Mouse (Mus musculus): Measurements from ENCODE around the gene Pde8a. TPM values are rescaled to one million over a fixed set of nuclear protein-coding genes. Genes with fewer than 3 reads are reported as not detected.

Gene Pde8a
- polyA plus RNA-seq, 1 experiment from 2014 or later = 2.1 TPM

DNA sequence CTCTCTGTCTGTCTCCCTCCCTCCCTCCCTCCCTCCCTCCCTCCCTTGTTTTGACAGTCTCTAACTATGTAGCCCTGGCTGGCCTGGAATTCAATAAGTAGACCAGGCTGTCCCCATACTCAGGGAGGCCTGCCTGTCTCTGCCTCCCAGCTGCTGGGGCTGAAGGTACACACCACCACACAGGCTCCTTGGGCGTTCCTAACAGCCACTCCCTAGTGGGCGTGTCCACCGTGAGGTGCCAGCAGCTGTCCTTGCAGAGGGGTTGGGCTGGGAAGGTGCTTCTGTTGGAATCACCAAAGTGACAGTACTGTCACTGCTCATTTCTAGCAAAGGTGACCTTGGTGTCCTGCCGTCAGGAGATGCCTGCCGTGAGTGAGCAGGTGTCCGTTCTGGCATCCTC, 113.5 kb downstream of the Pde8a start:
- Histone ChIP-seq H3K27ac (no peak overlapping the region), H3K9ac (no peak overlapping the region), H3K4me1 (replicated peaks) (0 out of 2 replicates have a peak, but pooled peaks cover 4% of the 10 kb centered on the region), H3K27me3 (no peaks in the 10 kb centered on the region), H3K4me2 (no peak overlapping the region), H3K9me3 (no peaks in the 10 kb centered on the region), H3K4me3 (no peak overlapping the region), H3K36me3 (peaks cover 28% of the 10 kb centered on the region)
- no peak for ATAC-seq (ENCODE audit: low FRiP score)
- WGBS = 83% methylated on average over 6 of the region's 6 CpGs

DNA sequence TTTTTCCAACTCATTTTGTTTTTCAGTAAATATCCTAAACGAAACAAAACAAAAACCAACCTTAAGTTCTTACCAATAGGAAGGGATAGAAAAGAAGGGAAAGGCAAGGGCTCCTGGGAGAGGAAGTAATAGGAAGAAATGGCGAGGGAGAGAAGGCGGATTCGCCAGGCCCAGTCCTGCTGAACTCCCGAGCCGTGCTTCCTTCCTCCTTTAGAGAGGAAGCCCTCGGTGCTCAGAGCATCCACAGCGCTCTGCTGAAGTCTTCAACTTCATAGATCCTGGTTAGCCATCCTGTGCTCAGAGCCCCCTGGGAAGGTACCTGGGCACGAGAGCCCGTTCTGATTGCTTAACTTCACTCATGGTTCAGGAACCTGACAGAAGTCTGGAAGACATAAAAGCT, 114.3 kb downstream of the Pde8a start:
- Histone ChIP-seq H3K9ac (no peak overlapping the region), H3K4me2 (no peak overlapping the region), H3K4me1 (replicated peaks) (0 out of 2 replicates have a peak, but pooled peaks cover 4% of the 10 kb centered on the region), H3K27me3 (no peaks in the 10 kb centered on the region), H3K27ac (no peak overlapping the region), H3K9me3 (no peaks in the 10 kb centered on the region), H3K4me3 (no peak overlapping the region), H3K36me3 (peaks cover 33% of the 10 kb centered on the region)
- WGBS = 80% methylated on average over 10 of the region's 10 CpGs
- no peak for ATAC-seq (ENCODE audit: low FRiP score)

DNA sequence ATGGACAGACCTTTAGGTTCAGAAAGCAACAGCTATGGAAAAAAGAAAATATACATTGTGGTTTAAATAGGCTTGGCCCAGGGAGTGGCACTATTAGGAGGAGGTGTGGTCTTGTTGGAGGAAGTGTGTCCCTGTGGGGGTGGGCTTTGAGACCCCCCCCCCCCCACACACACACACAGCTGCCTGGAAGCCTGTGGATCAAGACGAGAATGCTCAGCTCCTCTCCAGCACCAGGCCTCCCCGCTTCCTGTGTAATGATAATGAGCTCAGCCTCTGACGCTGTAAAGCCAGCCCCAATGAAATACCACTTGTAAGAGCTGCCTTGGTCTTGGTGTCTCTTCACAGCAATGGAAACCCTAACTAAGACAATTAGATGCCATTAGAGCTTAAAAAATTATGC, 117.4 kb downstream of the Pde8a start:
- Histone ChIP-seq H3K4me2 (no peak overlapping the region), H3K27ac (no peak overlapping the region), H3K9me3 (no peaks in the 10 kb centered on the region), H3K4me3 (no peak overlapping the region), H3K27me3 (no peaks in the 10 kb centered on the region), H3K36me3 (peaks cover 43% of the 10 kb centered on the region), H3K9ac (no peak overlapping the region), H3K4me1 (replicated peaks) (peaks cover 8% of the 10 kb centered on the region)
- no peak for ATAC-seq (ENCODE audit: low FRiP score)
- WGBS = 16% methylated on average over 3 of the region's 3 CpGs

DNA sequence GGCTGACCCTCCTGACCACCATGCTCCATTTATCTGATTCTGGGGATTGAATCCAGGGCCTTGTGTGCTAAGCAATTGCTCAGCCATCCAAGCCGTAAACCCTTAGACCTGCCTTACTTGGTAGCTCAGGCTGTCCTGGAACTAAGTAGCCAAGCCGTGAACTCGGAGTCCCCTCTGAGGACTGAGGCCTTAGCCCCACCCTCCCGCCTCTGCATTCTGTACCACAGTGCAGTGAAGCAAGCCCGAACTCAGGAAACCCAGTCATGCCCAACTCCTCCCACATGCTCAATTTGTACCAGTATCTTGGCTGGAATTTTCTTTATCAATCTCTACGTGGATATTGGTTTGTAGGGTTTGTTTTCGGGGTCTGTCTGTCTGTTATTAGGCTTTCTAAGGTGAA, 118.5 kb downstream of the Pde8a start:
- H3K27me3 ChIP-seq = no peaks in the 10 kb centered on the region
- H3K9ac ChIP-seq = no peak overlapping the region
- H3K4me3 ChIP-seq = no peak overlapping the region
- no peak for ATAC-seq (ENCODE audit: low FRiP score)
- peaks cover 14% of the 10 kb centered on the region for H3K4me1 ChIP-seq (replicated peaks)
- no peaks in the 10 kb centered on the region for H3K9me3 ChIP-seq
- H3K27ac ChIP-seq = no peak overlapping the region
- 85% methylated on average over 7 of the region's 7 CpGs for WGBS
- no peak overlapping the region for H3K4me2 ChIP-seq
- H3K36me3 ChIP-seq = peaks cover 43% of the 10 kb centered on the region

DNA sequence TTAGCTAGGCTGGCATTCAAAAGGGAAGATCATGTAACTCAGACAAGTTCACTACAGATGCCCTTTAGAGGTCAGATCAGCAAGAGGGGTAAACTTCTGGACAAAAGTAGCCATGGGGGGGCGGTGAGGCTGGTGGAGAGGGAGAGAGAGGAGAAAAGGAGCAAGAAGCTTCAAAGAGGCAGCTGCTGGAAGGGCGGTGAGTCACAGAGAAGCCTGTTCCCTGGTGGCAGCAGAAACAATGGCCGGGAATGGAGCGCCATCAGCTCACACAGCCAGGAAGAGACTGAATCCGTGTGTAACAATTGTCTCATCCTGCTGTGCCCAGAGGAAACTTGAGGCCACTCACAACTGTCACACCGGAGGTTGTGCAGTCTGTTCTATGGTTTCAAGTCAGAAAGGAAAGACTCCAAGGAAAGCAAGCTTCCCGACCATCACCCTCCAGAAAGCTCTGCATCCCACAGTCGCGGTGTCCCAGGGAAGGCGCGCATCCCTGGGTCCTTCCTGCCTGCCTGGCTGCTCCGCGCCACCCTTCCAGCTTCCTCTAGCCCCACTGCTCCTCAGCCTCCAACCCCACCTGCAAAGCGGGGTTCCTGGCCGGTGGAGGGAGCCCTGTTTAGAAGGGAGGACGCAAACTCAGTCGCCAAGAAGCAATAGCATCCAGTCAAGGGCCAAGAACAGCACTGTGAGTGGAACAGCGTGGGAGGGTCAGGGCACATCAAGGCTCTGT, 122.5 kb downstream of the Pde8a start:
- 44% methylated on average over 18 of the region's 18 CpGs for WGBS
- H3K9me3 ChIP-seq = no peaks in the 10 kb centered on the region
- peak overlapping the region; percentile 69; the same call in 1 of the 2 replicates for H3K27ac ChIP-seq
- H3K9ac ChIP-seq = peak overlapping the region; percentile 35; the same call in 1 of the 2 replicates
- peaks cover 10% of the 10 kb centered on the region for H3K4me1 ChIP-seq (replicated peaks)
- no peaks in the 10 kb centered on the region for H3K27me3 ChIP-seq
- no peak overlapping the region for H3K4me3 ChIP-seq
- H3K4me2 ChIP-seq = no peak overlapping the region
- peaks cover 48% of the 10 kb centered on the region for H3K36me3 ChIP-seq
- ATAC-seq (ENCODE audit: low FRiP score) = no peak

DNA sequence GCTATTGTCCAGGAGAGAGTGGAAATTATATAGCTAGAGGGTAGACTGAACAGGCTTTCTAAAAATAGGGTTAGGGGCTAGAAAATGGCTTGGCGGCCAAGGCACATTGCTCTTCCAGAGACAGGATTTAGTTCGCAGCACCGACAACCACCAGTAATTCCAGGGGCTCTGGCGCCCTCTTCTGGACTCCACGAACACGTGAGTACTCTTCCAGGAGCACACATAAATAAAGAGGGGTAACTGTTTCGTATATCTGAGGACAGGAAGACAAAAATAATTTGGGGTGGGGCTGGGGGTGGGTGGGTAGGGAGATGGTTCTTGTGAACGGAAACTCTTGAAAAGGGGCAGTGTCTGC, 123.0 kb downstream of the Pde8a start:
- peaks cover 54% of the 10 kb centered on the region for H3K36me3 ChIP-seq
- H3K9ac ChIP-seq = no peak overlapping the region
- 0 out of 2 replicates have a peak overlapping the region, but pooled peaks have one; percentile 69 for H3K27ac ChIP-seq
- H3K27me3 ChIP-seq = no peaks in the 10 kb centered on the region
- H3K4me3 ChIP-seq = no peak overlapping the region
- peaks cover 10% of the 10 kb centered on the region for H3K4me1 ChIP-seq (replicated peaks)
- ATAC-seq (ENCODE audit: low FRiP score) = no peak
- H3K9me3 ChIP-seq = no peaks in the 10 kb centered on the region
- WGBS = 29% methylated on average over 8 of the region's 8 CpGs
- H3K4me2 ChIP-seq = no peak overlapping the region

DNA sequence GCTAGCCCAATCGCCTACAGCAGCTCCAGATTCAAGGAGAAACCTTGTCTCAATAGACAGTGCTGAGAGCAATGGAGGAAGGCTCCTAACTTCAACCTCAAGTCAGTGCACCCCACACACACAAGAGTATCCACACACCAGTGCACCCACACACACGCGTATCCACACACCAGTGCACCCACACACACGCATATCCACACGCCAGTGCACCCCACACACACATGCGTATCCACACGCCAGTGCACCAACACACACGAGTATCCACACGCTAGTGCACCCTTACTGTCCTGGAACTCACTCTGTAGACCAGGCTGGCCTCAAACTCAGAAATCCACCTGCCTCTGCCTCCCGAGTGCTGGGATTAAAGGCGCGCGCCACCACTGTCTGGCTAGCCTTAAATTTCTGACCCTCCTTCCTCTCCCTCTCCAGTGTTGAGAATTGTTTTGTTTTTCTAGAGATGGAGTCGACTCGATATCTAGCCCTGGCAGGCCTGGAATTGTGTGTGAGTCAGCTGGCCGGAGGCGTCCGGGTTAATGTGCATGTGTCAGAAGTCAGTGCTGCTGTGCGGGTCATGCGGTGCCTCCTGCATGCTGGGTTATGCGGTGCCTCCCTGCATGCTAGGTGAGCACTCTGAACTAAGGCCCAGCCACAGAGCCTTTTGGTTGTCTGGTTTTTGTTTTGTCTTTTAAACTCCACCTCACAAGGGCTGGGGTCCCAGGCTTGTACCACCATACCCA, 124.6 kb downstream of the Pde8a start:
- ATAC-seq (ENCODE audit: low FRiP score) = no peak
- no peaks in the 10 kb centered on the region for H3K9me3 ChIP-seq
- 97% methylated on average over 21 of the region's 21 CpGs for WGBS
- peaks cover 22% of the 10 kb centered on the region for H3K4me1 ChIP-seq (replicated peaks)
- H3K4me3 ChIP-seq = no peak overlapping the region
- H3K36me3 ChIP-seq = peaks cover 61% of the 10 kb centered on the region
- H3K9ac ChIP-seq = no peak overlapping the region
- H3K4me2 ChIP-seq = no peak overlapping the region
- no peaks in the 10 kb centered on the region for H3K27me3 ChIP-seq
- no peak overlapping the region for H3K27ac ChIP-seq

DNA sequence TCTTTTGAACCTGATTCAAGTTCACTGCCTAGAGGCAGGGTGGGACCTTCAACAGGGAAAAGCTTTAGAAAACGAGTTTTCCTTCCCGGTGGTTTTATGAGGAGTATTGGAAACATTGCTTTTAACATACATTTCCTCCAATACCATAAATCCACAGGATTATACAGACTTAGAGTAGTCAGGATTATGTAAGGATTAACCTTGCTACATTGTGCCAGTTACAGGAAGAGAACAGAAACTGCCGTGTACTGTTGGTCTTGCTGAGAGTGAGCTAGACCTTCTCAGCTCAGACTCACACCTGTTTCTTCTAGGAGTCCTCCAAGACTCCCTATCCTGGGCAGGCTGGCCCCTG, 125.1 kb downstream of the Pde8a start:
- H3K27ac ChIP-seq = no peak overlapping the region
- no peaks in the 10 kb centered on the region for H3K27me3 ChIP-seq
- H3K4me3 ChIP-seq = no peak overlapping the region
- no peak for ATAC-seq (ENCODE audit: low FRiP score)
- H3K9me3 ChIP-seq = no peaks in the 10 kb centered on the region
- peaks cover 28% of the 10 kb centered on the region for H3K4me1 ChIP-seq (replicated peaks)
- H3K4me2 ChIP-seq = no peak overlapping the region
- WGBS = 87% methylated on average over 3 of the region's 3 CpGs
- H3K36me3 ChIP-seq = peaks cover 61% of the 10 kb centered on the region
- H3K9ac ChIP-seq = no peak overlapping the region

DNA sequence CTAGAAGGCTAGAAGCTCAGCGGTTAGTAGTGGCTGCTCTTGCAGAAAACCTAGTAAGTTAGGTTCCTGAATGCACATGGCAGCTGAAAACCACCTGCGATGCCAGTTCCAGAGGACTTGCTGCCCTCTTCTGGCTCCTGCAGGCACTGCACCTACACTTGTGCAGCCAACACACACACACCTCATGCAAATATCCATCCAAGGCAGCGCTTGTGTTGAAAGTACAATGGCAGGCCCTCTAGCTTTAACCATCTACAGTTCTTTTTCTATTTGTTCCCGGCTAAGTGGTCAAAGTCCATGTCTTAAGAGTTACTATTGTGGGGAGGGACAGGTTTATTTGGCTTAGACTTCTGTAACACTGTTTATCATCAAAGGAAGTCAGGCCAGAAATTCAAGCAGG, 126.4 kb downstream of the Pde8a start:
- Histone ChIP-seq H3K9me3 (no peaks in the 10 kb centered on the region), H3K27ac (no peak overlapping the region), H3K4me1 (replicated peaks) (peaks cover 35% of the 10 kb centered on the region), H3K4me2 (no peak overlapping the region), H3K27me3 (no peaks in the 10 kb centered on the region), H3K4me3 (no peak overlapping the region), H3K9ac (no peak overlapping the region), H3K36me3 (peaks cover 60% of the 10 kb centered on the region)
- 84% methylated on average over 4 of the region's 4 CpGs for WGBS
- ATAC-seq (ENCODE audit: low FRiP score) = no peak

DNA sequence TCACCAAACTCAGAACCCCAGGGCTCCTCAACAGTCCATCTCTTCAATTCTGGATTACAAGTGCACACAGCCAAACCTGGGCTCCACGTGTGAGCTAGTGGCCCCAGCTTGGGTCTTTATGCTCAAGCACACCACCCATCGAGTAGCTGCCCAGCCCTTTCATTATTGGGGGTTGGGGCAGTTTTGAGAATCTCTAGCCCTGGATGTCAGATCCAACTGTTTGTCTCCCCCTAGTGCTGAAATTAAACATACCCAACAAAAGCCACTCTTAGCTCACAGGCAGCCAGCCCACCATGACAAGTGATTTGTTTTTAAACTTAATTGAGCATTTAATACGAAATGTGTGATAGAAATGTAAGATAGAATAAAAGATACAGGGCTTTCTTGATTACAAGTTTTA, 128.2 kb downstream of the Pde8a start:
- ATAC-seq (ENCODE audit: low FRiP score) = no peak
- WGBS = 47% methylated on average over 3 of the region's 3 CpGs
- H3K4me3 ChIP-seq = no peak overlapping the region
- H3K9ac ChIP-seq = no peak overlapping the region
- no peak overlapping the region for H3K27ac ChIP-seq
- peaks cover 60% of the 10 kb centered on the region for H3K36me3 ChIP-seq
- peaks cover 25% of the 10 kb centered on the region for H3K4me1 ChIP-seq (replicated peaks)
- no peaks in the 10 kb centered on the region for H3K9me3 ChIP-seq
- no peaks in the 10 kb centered on the region for H3K27me3 ChIP-seq
- H3K4me2 ChIP-seq = no peak overlapping the region

DNA sequence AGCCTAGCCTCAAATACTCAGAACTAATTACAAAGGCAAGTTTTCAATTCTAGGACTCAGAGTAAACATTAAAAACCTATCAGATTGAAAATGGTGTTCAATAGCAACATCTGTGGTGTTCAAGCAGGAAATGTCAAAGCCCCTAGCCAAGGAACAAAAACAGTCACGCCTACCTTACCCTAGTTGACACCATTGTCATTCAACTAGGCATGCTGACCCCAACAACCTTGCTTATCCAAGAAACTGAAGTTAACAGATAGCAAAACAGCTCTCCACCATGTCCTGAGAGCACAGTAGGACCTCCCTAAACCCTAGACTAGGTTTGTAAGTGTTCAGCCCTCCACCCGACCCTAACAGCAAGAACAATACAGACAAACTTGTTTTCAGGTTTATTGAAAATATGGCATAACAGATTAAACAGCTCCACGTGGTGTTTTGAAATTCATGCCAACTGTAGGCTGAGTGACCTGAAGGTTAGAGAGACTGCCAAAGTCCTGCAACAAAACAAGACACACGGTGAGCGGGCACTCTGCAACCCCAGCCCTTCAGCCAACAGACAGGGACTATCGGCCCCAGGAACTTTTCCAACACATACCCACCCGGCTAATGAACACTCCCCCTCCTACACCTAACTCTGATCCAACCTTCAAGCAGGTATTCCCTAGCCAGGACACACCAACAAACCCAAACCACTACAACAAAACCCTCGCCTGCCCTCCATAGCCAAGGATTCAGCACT, 129.1 kb downstream of the Pde8a start:
- peak overlapping the region; percentile 99 for H3K9ac ChIP-seq
- H3K4me1 ChIP-seq (replicated peaks) = peaks cover 25% of the 10 kb centered on the region
- WGBS = 76% methylated on average over 8 of the region's 8 CpGs
- H3K4me2 ChIP-seq = peak overlapping the region; percentile 94
- H3K4me3 ChIP-seq = peak overlapping the region; percentile 94
- H3K9me3 ChIP-seq = no peaks in the 10 kb centered on the region
- H3K36me3 ChIP-seq = peaks cover 60% of the 10 kb centered on the region
- no peak for ATAC-seq (ENCODE audit: low FRiP score)
- no peaks in the 10 kb centered on the region for H3K27me3 ChIP-seq
- no peak overlapping the region for H3K27ac ChIP-seq

DNA sequence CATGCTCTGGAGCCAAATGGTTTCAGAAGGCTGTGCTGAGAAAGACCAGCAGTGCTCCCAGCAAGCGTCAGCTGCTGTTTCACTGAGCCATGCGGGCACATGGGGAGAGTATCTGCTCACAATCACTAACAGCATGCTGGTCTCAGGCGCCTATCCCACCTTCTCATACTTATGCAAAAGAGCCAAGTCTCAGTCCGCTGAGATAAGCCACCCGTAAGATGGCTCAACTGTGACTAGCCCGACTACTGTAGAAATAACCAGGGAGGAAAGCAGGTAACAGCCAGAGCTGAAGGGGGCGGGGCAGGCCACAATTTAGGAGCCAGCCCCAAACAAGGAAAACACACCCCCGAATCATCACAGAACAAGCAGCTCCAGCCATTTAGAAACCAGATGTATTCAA, 129.9 kb downstream of the Pde8a start:
- no peaks in the 10 kb centered on the region; the same call in 1 of the 2 replicates for H3K27me3 ChIP-seq
- peak overlapping the region; percentile 99 for H3K9ac ChIP-seq
- H3K27ac ChIP-seq = no peak overlapping the region
- peak overlapping the region; percentile 94 for H3K4me3 ChIP-seq
- peaks cover 52% of the 10 kb centered on the region for H3K36me3 ChIP-seq
- 48% methylated on average over 8 of the region's 8 CpGs for WGBS
- peaks cover 25% of the 10 kb centered on the region for H3K4me1 ChIP-seq (replicated peaks)
- no peaks in the 10 kb centered on the region for H3K9me3 ChIP-seq
- ATAC-seq (ENCODE audit: low FRiP score) = no peak
- H3K4me2 ChIP-seq = peak overlapping the region; percentile 94

All from hindbrain, embryonic 13.5 days (tissue).